10 mouse cellular contexts compared by ENCODE assay signal in the genomic region with DNA sequence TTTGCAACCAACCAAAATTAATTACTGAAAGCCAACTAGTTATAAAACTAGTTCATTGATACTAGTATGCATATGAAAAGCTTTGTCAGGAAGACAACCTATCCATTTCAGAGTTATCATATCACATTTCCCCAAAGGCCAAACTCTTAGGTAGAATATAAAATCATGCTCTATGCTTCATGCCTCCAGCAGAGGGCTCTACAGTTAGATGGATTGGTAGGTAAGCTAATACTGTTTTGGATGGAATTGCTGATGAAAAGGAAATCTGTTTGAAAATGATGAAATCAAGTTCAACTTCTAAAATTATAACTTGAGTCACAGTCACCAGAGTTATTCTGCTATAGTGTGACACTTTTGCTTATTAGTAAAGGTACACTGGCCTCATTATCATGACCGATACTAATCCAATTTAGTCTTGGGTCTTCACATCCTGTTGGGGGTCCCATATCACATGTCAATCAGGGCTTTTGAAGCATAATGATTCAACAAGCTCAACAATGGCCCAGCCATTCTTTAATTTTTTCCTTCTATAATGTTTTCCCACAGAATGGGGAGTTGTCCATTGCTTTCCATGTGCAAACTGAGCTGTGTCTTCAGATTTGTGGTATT.
DNase-seq lines count a peak whose midpoint lies in the region; ATAC-seq and TF ChIP-seq lines count a peak whose summit lies in the region.
"Had no signal": no experiment of that assay in that cellular context is flagged by ENCODE, and none has a peak within 500 bp of the region (broad histone marks: within the 10 kb centered on the region; RNA-seq: fewer than 3 reads in every experiment).

No protein-coding gene starts in this region.

- H3K27me3 ChIP-seq in midbrain, embryonic 11.5 days (ENCODE audit: control insufficient read depth, insufficient read depth, low read length), result no peaks in the 10 kb centered on the region
- H3K27me3 ChIP-seq in midbrain, embryonic 10.5 days (ENCODE audit: low read depth, poor library complexity, severe bottlenecking), result no peaks in the 10 kb centered on the region
- H3K27me3 ChIP-seq: limb, embryonic 12.5 days had no signal

- peak; percentile 54 for TF ChIP-seq CTCF in gastrocnemius, adult 2 months (IDR thresholded peaks at IDR 0.05)

- DNase-seq in gastrocnemius, adult 2 months, result no peak
- no peak for DNase-seq in gastrocnemius, postnatal 10 days
- no peak for DNase-seq in midbrain, embryonic 11.5 days (ENCODE audit: low spot score, missing footprints)
- no peak for DNase-seq in midbrain, embryonic 10.5 days (ENCODE audit: low spot score)
- DNase-seq in fibroblast of lung, adult 2 months (ENCODE audit: low read depth), result peak; percentile 9
- no peak for DNase-seq in right cerebral cortex, adult 18-20 months
- no peak for DNase-seq in layer of hippocampus, adult 8-10 months (ENCODE audit: low spot score in 2 of 2)
- no peak for DNase-seq in heart, postnatal 25 days (ENCODE audit: low spot score)

- no peaks in the 10 kb centered on the region for H3K9me3 ChIP-seq in midbrain, embryonic 11.5 days (ENCODE audit: control insufficient read depth, low read length)
- no peaks in the 10 kb centered on the region for H3K9me3 ChIP-seq in midbrain, embryonic 10.5 days (replicated peaks)
- H3K9me3 ChIP-seq: G1E; limb, embryonic 12.5 days had no signal

- H3K4me2 ChIP-seq in midbrain, embryonic 11.5 days, result no peak overlapping the region
- H3K4me2 ChIP-seq: limb, embryonic 12.5 days had no signal

- no peak overlapping the region for H3K9ac ChIP-seq in midbrain, embryonic 11.5 days (ENCODE audit: low read length)
- H3K9ac ChIP-seq: limb, embryonic 12.5 days had no signal

- 0 out of 2 replicates have a peak, but pooled peaks have one; percentile 42 for ATAC-seq in midbrain, embryonic 11.5 days (ENCODE audit: low FRiP score)

- no peak overlapping the region for H3K27ac ChIP-seq in gastrocnemius, adult 2 months
- H3K27ac ChIP-seq in midbrain, embryonic 11.5 days (ENCODE audit: low read depth, low read length), result no peak overlapping the region
- no peak overlapping the region for H3K27ac ChIP-seq in midbrain, embryonic 10.5 days (replicated peaks)
- H3K27ac ChIP-seq: limb, embryonic 12.5 days had no signal

- WGBS in midbrain, embryonic 11.5 days, result 86% methylated on average over 1 of the region's 1 CpGs
- 85% methylated on average over 1 of the region's 1 CpGs for whole genome bisulfite sequencing in midbrain, embryonic 10.5 days

- no peak overlapping the region for H3K4me3 ChIP-seq in gastrocnemius, adult 2 months
- no peak overlapping the region for H3K4me3 ChIP-seq in midbrain, embryonic 11.5 days (ENCODE audit: low read depth, low read length)
- H3K4me3 ChIP-seq in midbrain, embryonic 10.5 days, result no peak overlapping the region
- H3K4me3 ChIP-seq: limb, embryonic 12.5 days had no signal

- intact Hi-C loops in gastrocnemius, adult 2 months (cut with DNase I), result loop anchor here (10.0 kb wide), 1 partner anchor 414 kb away; no protein-coding TSS in a partner anchor
- intact Hi-C loops in heart, postnatal 25 days (cut with DNase I), result loop anchor here (1.0 kb wide), 1 partner anchor 418 kb away; no protein-coding TSS in a partner anchor

- H3K36me3 ChIP-seq in midbrain, embryonic 11.5 days (ENCODE audit: control insufficient read depth, insufficient read depth, low read length), result no peaks in the 10 kb centered on the region; the same call in 1 of the 2 replicates
- H3K36me3 ChIP-seq in midbrain, embryonic 10.5 days, result peaks cover 5% of the 10 kb centered on the region; the same call in 1 of the 2 replicates
- H3K36me3 ChIP-seq: G1E had no signal

- no peaks in the 10 kb centered on the region; the same call in 1 of the 2 replicates for H3K4me1 ChIP-seq in midbrain, embryonic 11.5 days (ENCODE audit: control insufficient read depth, insufficient read depth, low read length)
- H3K4me1 ChIP-seq in midbrain, embryonic 10.5 days, result 0 out of 2 replicates have a peak, but pooled peaks cover 4% of the 10 kb centered on the region
- H3K4me1 ChIP-seq: limb, embryonic 12.5 days had no signal
